Mouse (Mus musculus): ENCODE results near the gene Duox1.

- no peak for TF ChIP-seq CTCF (IDR thresholded peaks at IDR 0.05)
- TF ChIP-seq POLR2A (IDR thresholded peaks at IDR 0.05; ENCODE audit: insufficient read depth, low read depth, low read length), result no peak
Measured at GRCm38 (mm10) chr2:122305097-122305892, 10.2 kb upstream of the Duox1 start.
